Mouse (Mus musculus) heart, postnatal 0 days (tissue): ENCODE measurements around the gene Gabarapl1.

Experiments
- CTCF ChIP-seq: IDR thresholded peaks from 2 replicates; pipeline ENCODE4 v1.5.1; 2016; ENCODE audit warnings: antibody characterized with exemption, control low read depth, low read depth
- EP300 ChIP-seq: IDR thresholded peaks from 2 replicates; pipeline ENCODE4 v1.6.1; 2016; ENCODE audit warnings: antibody characterized with exemption, low read depth

GRCm38 (mm10) chr6:129532942-129533860, at the start of gene Gabarapl1:
- TF ChIP-seq EP300 (peak; percentile 65), CTCF (no peak)
